Mouse (Mus musculus): Measurements from ENCODE around the gene Vegfb.
A peak's percentile ranks its signal among the peaks of the same experiment; 100 is the strongest.
"Not testable (repeated sequence)": the region's sequence is repeated elsewhere in the genome, so short reads cannot be mapped to it uniquely, and the experiment has no call there.

Vegfb gene

GRCm38 (mm10) chr19:6992011-6992858 is 4.8 kb upstream of the Vegfb start, which contains the start of gene Dnajc4:
Gene Dnajc4 (minus strand): TSS chr19:6992572.
- ATAC-seq (ENCODE audit: insufficient number of reproducible peaks, low FRiP score, low TSS enrichment), result peak; percentile 85

GRCm38 (mm10) chr19:6991166-6991565 is 3.7 kb upstream of the Vegfb start:
- ATAC-seq (ENCODE audit: insufficient number of reproducible peaks, low FRiP score, low TSS enrichment), result not testable (repeated sequence)

- no peak for ATAC-seq (ENCODE audit: insufficient number of reproducible peaks, low FRiP score, low TSS enrichment)
These were observed 3.3 kb upstream of the Vegfb start for GRCm38 (mm10) chr19:6990712-6991111.

- no peak for ATAC-seq (ENCODE audit: insufficient number of reproducible peaks, low FRiP score, low TSS enrichment)
These were observed 1.8 kb upstream of the Vegfb start for GRCm38 (mm10) chr19:6989251-6989650.

- ATAC-seq (ENCODE audit: insufficient number of reproducible peaks, low FRiP score, low TSS enrichment), result no peak
These were observed 444 bp upstream of the Vegfb start for GRCm38 (mm10) chr19:6987904-6988285.

GRCm38 (mm10) chr19:6985951-6986708 is 1.3 kb downstream of the Vegfb start:
- ATAC-seq (ENCODE audit: insufficient number of reproducible peaks, low FRiP score, low TSS enrichment), result no peak

GRCm38 (mm10) chr19:6985300-6985699 is 2.2 kb downstream of the Vegfb start:
- no peak for ATAC-seq (ENCODE audit: insufficient number of reproducible peaks, low FRiP score, low TSS enrichment)

- ATAC-seq (ENCODE audit: insufficient number of reproducible peaks, low FRiP score, low TSS enrichment), result no peak
These were observed 3.8 kb downstream of the Vegfb start for GRCm38 (mm10) chr19:6983621-6984020.

- no peak for ATAC-seq (ENCODE audit: insufficient number of reproducible peaks, low FRiP score, low TSS enrichment)
These were observed 6.0 kb downstream of the Vegfb start for GRCm38 (mm10) chr19:6981465-6981864.

- peak; percentile 67 for ATAC-seq (ENCODE audit: insufficient number of reproducible peaks, low FRiP score, low TSS enrichment)
These were observed 6.9 kb downstream of the Vegfb start, which contains the start of gene Fkbp2 for GRCm38 (mm10) chr19:6980381-6981093. Gene Fkbp2 (minus strand): TSS chr19:6980501.

- peak; percentile 73 for ATAC-seq (ENCODE audit: insufficient number of reproducible peaks, low FRiP score, low TSS enrichment)
These were observed 7.7 kb downstream of the Vegfb start for GRCm38 (mm10) chr19:6979486-6980380.

- no peak for ATAC-seq (ENCODE audit: insufficient number of reproducible peaks, low FRiP score, low TSS enrichment)
These were observed 8.4 kb downstream of the Vegfb start for GRCm38 (mm10) chr19:6979001-6979479.

GRCm38 (mm10) chr19:6978639-6978974 is 8.8 kb downstream of the Vegfb start:
- ATAC-seq (ENCODE audit: insufficient number of reproducible peaks, low FRiP score, low TSS enrichment), result no peak

- ATAC-seq (ENCODE audit: insufficient number of reproducible peaks, low FRiP score, low TSS enrichment), result no peak
These were observed 9.5 kb downstream of the Vegfb start for GRCm38 (mm10) chr19:6977759-6978638.

- no peak for ATAC-seq (ENCODE audit: insufficient number of reproducible peaks, low FRiP score, low TSS enrichment)
These were observed 11.6 kb downstream of the Vegfb start, which contains the start of gene Plcb3 for GRCm38 (mm10) chr19:6975537-6976521. Gene Plcb3 (minus strand): TSS chr19:6976470.

- ATAC-seq (ENCODE audit: insufficient number of reproducible peaks, low FRiP score, low TSS enrichment), result no peak
These were observed 12.9 kb downstream of the Vegfb start, which contains the start of gene Ppp1r14b for GRCm38 (mm10) chr19:6974211-6975205. Gene Ppp1r14b (plus strand): TSS chr19:6974968.
